ENCODE assay signal across 15 mouse cellular contexts in genomic region chr1:153041046-153041445, GRCm38 (mm10).
DNase-seq lines count a peak whose midpoint lies in the region; TF ChIP-seq lines count a peak whose summit lies in the region.
"Had no signal": no experiment of that assay in that cellular context is flagged by ENCODE, and none has a peak within 500 bp of the region (broad histone marks: within the 10 kb centered on the region; RNA-seq: fewer than 3 reads in every experiment).

No protein-coding gene starts in this region.

- no peak overlapping the region for H3K27ac ChIP-seq in kidney, adult 2 months (ENCODE audit: insufficient read depth, low read depth, low read length)
- H3K27ac ChIP-seq: forebrain, embryonic 12.5 days had no signal

- H3K36me3 ChIP-seq in kidney, adult 2 months (ENCODE audit: control insufficient read depth, insufficient read depth, low read length) = no peaks in the 10 kb centered on the region
- H3K36me3 ChIP-seq: embryonic facial prominence, embryonic 12.5 days; forebrain, embryonic 12.5 days; heart, embryonic 12.5 days had no signal

- no peaks in the 10 kb centered on the region for H3K4me1 ChIP-seq in kidney, adult 2 months (ENCODE audit: control insufficient read depth, insufficient read depth, low read length)

- 63% methylated on average over 2 of the region's 2 CpGs for WGBS in kidney, adult 2 months

- no peak overlapping the region for H3K4me3 ChIP-seq in kidney, adult 2 months (ENCODE audit: insufficient read depth, low read depth, low read length)
- H3K4me3 ChIP-seq: embryonic facial prominence, embryonic 12.5 days; forebrain, embryonic 12.5 days; heart, embryonic 12.5 days had no signal

- DNase-seq in kidney, adult 2 months = peak; percentile 12
- DNase-seq in kidney, postnatal 4 days = no peak
- peak; percentile 57 for DNase-seq in lung, postnatal 10 days
- DNase-seq in lung, adult 18-20 months = no peak
- DNase-seq in Muller cell, postnatal 12 days (ENCODE audit: inconsistent ontology term) = peak; percentile 52
- DNase-seq in fibroblast of lung, adult 2 months (ENCODE audit: low read depth) = peak; percentile 46
- DNase-seq in thymus, postnatal 10 days (ENCODE audit: low spot score in 2 of 2) = no peak
- DNase-seq: adrenal gland, adult 8-10 months; adrenal gland, postnatal 36 days; B cell, adult 2 months; cerebellum, adult 9-10 months; gastrocnemius, postnatal 10 days had no signal

- no peaks in the 10 kb centered on the region for H3K27me3 ChIP-seq in kidney, adult 2 months (replicated peaks; ENCODE audit: control insufficient read depth, insufficient read depth, low read length)
- H3K27me3 ChIP-seq: embryonic facial prominence, embryonic 12.5 days had no signal

- no peak for TF ChIP-seq POLR2A in kidney, adult 2 months (IDR thresholded peaks at IDR 0.05; ENCODE audit: low read depth, low read length)

- no peak for TF ChIP-seq CTCF in kidney, adult 2 months (conservative IDR thresholded peaks at IDR 0.05; ENCODE audit: insufficient read depth, insufficient read length, low read depth, low read length)

Comparison
In these comparisons a context has a peak if more than half of its experiments do, and no peak if none do; other contexts are left out.
1. DNase-seq: peak in kidney, adult 2 months (single experiment), lung, postnatal 10 days (single experiment), Muller cell, postnatal 12 days (single experiment) and fibroblast of lung, adult 2 months (single experiment); none in kidney, postnatal 4 days (0 of 2), lung, adult 18-20 months (0 of 2) and thymus, postnatal 10 days (0 of 2).